Mouse (Mus musculus): ENCODE measurements around the gene Atp6v1e2.
A peak's percentile ranks its signal among the peaks of the same experiment; 100 is the strongest.

Atp6v1e2 gene

DNA sequence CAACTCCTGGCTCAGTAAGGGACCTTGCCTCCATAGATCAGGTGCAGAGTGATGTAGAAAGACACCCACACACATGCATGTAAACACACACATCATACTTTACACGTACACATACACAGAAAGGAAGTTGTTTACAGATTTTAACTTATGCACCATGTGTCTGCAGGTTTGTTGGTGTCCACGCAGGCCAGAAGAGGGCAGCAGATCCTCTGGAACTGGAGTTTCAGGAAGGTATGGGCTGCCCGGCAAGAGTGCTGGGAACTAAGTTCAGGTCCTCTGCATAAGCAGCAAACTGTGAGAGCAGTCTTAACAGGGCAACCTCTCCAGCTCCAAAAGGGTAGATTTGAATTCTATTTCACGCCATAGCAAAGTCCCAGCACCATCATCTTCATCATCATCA is 32.2 kb downstream of the Atp6v1e2 start:
- DNase-seq (ENCODE audit: low read depth), result peak; percentile 26

DNA sequence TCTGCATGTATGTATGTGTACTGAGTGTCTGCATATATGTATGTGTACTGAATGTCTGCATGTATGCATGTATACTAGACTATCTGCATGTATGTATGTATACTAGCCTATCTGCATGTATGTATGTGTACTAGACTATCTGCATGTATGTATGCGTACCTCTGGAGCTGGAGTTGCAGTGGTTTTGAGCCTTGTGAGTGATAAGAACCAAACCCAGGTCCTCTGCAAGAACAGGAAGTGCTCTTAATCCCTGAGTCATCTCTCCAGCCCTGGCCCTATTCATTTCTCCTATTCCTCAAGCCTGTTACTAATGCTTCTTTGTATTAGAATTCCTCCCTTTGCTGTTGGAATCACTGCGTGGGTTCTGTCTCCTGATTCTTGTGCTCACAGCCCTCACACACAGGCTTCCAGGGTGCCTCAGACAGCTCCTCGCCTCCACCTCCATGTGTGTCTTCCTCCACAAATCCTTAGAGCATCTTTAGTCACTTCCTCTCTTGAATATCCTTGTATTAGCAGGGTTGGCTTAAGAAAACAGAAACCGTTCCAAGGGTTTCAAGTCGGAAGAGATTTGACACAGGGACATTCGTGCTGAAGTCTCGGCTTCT is 34.6 kb downstream of the Atp6v1e2 start:
- DNase-seq (ENCODE audit: low read depth), result no peak

DNA sequence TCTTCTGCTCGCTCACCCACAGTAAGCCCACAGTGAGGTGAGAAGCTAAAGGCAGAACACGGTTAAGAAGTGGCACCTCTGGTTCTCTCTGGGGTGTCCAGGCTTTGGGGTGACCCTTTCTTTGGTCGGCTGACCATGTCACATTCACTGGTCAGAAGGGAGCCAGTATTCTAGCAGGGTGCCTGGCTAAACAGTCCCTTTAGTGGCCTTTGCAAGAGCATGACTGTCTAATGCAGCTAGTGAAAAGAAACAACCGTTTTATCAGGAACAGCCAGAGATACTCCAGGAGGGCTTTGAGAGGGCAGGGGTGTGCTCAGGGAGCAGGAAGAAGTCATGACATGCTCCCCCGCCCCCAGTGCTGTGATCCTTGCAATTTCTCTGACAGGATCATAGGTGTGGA is 36.4 kb downstream of the Atp6v1e2 start:
- DNase-seq (ENCODE audit: low read depth), result no peak

- peak; percentile 80 for DNase-seq (ENCODE audit: low read depth)
These were observed 37.8 kb downstream of the Atp6v1e2 start for GRCm38 (mm10) chr17:86909733-86910495.

DNA sequence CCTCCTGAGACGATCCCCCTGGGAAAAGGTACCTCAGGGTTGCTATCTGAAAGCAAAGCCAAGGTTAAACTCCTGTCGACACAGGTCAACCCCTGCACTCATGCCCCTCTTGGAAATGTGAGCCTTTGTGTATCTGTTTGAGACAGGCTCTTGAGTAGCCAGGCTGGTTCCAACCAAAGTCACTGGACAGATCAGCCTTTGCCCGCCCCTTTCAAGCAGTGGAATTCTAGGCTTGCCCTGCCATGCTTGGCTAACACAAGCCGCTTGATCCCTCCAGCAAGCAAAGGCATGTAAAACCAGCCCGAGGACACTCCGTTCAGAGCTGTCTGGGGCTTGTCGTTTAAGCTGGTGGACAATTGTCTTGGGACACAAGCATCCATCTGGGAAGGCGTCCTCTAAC is 39.4 kb downstream of the Atp6v1e2 start:
- DNase-seq (ENCODE audit: low read depth), result no peak

DNA sequence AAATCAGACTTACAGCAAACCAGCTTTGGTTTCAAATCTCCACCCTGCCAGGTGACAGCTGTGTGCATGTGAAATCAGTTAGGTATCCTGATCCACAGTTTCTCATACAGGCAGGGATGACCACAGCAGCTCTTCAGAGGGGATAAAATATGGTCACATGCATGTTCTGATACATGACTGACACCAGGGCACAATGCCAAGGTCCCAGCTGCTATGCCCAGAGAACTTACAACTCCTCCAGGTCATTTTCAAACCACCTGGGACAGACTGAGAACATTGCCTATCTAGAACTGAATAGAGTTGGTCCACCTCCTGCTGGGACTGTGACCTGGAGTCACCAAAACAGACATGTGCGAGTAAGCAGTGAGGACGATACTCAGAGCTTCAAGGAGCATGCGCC is 40.6 kb downstream of the Atp6v1e2 start:
- no peak for DNase-seq (ENCODE audit: low read depth)

DNA sequence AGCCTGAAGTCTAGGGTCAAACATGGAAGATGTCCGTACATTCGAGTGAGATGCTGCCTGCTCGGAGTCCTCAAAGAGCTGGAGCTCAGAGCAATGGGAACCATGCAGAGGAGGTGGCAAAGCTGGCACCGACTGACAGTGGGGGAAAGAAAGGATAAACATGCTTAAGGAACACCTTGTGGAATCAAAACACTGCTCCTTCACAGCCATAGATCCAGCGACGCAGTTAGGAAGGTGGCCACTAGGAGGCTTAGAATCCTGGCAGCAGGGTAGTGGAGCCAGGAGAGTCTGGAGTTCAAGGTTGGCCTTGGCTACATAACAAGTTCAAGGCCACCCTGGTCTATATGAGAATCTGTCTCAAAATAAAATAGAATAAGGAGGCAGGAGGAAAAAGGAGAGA is 41.1 kb downstream of the Atp6v1e2 start:
- DNase-seq (ENCODE audit: low read depth), result peak; percentile 31

DNA sequence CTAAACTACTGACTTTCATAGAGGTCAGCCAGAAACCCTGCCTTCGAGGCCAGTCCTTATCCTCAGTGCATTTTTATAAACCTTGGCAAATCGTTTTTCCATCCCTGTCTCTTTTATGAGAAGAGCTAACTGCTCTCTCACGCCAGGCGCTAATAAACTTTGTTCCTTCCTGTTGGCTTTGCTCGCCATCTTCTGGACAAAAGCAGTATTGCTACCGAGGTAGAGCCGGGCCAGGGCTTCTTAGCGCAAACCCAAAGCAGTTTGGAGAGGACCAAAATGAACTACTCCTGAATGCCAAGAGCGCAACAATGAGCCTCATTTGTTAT is 41.6 kb downstream of the Atp6v1e2 start:
- DNase-seq (ENCODE audit: low read depth), result peak; percentile 91

- DNase-seq (ENCODE audit: low read depth), result no peak
These were observed 42.2 kb downstream of the Atp6v1e2 start for GRCm38 (mm10) chr17:86905297-86906135.

- no peak for DNase-seq (ENCODE audit: low read depth)
These were observed 43.5 kb downstream of the Atp6v1e2 start for GRCm38 (mm10) chr17:86904206-86904605.

- DNase-seq (ENCODE audit: low read depth), result peak; percentile 14
These were observed 44.1 kb downstream of the Atp6v1e2 start for GRCm38 (mm10) chr17:86903596-86903995.

DNA sequence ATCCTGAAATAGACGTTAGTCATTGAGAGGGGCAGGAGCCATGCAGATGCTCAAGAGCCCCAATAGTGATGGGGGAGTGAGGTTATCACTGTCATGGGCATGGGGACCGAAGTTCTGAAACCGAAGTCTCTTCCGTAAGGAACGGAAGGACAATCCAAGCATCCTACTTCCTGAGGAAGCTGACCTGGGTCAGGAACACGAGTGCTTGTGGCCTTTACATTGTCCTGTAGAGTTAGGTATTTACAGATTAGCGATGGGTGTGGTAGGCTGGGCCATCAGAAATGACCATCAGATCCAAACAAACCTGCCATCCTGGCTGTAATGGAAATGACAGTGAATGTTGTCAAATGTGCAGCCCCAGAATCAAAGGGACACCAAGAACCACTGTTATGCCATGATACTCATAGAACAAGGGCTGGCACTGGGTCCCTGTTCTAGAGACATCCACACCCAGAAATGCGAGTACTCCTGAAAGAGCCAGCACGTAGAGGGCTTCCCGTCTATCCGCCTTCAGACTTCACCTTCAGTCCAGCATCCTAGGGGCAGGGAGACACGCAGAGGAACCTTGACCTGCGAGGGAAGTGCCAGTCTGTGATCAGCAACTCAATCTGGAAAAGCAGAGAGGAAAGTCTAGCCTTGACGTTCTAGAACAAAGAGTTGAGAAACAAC is 45.2 kb downstream of the Atp6v1e2 start:
- DNase-seq (ENCODE audit: low read depth), result no peak

- DNase-seq (ENCODE audit: low read depth), result no peak
These were observed 47.1 kb downstream of the Atp6v1e2 start for GRCm38 (mm10) chr17:86900564-86900963.

DNA sequence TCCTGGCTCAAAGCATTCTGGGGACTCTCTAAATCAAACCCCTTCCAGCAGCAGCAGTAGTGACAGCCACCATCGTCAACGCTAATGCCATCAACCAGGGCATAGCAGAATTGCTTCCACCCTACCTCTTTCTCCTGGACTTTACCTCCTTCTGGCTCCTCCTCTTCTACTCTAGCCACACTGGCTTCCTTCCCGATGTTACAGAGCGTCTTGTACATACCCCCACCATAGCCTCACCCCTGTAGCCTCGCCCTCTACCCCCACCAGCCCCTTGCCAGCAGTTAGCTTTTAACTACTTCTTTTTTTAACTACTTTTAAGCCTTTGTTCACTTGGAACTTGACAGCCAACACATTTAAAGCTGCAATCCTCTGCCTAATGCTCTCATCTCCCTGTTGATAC is 47.9 kb downstream of the Atp6v1e2 start:
- DNase-seq (ENCODE audit: low read depth), result no peak

- DNase-seq (ENCODE audit: low read depth), result no peak
These were observed 50.1 kb downstream of the Atp6v1e2 start for GRCm38 (mm10) chr17:86897486-86898165.

DNA sequence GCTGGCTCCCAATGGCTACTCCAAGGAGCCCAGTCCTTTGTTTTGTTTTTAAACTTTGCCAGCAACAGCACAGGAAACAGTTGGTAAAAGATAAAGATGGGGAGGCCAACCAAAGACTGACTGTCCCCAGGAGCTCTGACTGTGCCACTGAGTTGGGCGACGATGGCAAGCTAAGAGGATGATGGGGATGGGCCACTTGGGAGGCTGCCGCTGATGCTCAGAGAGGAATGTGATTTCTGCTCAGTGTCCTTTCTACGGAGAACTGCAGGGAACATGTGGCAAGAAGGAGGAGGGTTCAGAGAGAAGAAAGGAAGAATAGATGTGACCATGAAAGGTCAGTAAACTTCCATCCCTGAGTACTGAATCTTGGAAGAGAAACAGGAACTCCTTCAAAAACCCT is 52.5 kb downstream of the Atp6v1e2 start:
- DNase-seq (ENCODE audit: low read depth), result no peak
